Mouse (Mus musculus): ENCODE results near the gene Ccdc88a.
"Not testable (repeated sequence)": the region's sequence is repeated elsewhere in the genome, so short reads cannot be mapped to it uniquely, and the experiment has no call there.

Ccdc88a gene

DNA sequence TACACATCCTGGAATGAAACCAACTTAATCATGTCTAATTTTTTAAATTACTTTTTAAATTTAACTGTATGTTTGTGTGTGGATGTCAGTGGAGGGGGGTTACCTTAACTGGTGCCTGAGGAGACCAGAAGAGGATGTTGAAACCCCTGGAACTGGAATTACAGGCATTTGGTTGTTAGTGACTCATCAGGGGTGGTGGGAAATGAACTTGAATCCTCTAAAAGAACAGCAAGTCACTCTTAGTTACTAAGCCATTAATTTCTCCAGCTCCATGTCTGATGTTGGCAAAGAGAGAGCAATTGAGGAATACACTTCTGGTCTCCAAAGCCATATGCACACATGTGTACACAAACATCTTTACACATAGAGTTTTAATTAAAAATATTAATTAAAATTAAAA is 101.2 kb downstream of the Ccdc88a start:
- DNase-seq = no peak

DNA sequence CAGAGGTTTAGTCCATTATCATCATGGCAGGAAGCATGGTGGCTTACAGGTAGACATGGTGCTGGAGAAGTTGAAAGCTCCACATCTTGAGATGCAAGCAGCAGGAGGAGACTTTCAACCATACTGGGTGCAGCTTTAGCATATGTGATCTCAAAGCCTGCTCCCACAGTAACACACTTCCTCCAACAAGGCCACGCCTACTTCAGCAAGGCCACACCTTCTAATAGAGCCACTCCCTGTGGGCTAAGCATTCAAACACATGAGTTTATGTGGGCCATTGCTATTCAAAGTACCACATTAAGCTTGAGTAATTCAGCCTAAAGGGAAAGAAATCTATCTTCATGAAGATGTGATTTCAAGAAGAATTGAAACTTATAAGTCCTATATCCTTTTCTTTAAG is 119.7 kb downstream of the Ccdc88a start:
- no peak for DNase-seq

DNA sequence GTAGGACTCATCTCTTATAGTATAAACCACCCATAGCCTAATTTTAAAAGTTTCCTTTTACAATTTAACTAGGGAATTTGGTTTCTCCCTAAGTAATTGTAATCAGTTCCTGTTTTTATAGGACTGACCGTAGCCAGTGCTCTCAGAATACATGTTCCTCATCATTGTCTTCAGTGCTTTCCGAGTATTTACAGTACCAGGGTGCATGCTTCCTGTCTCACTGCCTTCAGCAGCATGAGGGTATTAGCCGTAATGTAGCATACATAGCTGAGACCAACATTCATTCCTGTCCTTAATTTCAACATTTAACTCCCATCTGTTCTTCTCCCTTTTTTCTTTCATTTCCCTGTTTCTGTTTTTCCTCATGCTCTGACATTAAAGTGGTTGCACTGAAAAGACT is 123.5 kb downstream of the Ccdc88a start:
- no peak for DNase-seq

DNA sequence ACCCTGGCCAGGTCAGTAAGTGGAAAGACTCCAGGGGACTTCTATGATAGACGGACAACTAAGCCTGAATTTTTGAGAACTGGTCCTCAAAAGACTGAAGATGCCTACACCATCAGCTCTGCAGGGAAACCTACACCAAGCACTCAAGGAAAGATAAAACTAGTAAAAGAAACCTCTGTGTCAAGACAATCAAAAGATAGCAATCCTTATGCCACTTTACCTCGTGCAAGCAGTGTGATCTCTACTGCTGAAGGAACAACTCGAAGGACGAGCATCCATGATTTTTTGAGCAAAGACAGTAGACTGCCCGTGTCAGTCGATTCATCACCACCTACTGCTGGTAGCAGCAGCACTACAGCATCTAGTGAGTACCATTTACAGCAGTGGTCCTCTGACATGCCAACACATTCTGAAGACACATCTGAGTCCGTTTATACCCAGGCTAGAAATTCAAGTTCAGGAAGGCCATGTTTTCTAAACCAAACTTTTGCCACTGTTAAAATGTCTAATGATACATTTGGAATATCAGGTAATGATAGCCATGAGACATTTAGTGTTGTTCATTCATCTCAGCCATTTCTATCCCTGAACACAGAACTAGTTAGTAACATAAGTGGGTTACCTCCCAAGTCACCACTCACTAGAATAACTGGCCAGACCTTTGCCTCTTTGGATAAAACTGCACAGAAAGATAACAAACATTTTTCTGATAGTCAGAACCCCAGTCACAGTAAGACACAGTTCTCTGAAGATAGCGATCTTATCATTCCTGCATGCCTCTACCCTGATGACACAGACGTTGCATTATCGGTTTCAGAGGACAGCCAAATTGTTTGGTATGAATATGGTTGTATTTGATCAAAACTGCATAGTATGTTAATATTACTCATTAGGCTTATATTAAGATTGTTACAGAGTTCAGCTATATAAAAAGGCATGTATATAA is 130.8 kb downstream of the Ccdc88a start:
- DNase-seq = no peak

DNA sequence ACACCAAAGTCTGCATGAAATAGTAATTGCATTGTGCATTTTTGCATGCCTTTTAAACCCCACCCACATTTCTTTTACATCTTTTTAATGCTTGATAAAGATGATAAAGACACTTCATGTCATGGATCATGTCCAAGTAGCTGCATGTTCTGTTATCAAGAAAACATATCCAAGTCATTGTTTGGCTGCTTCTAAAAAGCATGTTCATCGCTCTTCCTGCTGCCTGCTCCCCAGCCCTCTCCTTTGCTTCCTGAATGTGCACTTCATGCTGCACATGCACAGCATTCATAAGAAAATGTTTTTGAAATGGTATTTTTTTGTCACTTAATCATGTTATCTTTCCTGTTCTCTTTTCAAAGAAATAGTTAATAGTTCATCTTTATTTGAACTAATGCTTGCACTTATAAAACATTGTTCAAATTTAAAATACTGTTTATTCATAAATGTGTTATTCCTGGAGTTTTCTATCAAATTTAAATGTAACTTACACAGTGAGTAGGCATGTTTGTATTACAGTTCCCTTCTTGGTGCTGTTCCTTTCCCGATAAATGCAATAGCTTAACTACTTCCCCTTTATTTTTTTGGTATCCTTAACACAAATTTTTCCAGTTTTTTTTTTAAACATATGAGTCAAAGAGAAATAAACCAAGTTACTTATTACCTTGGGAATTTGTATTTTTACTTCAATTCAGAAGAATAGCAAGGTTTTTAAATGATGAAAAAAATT is 131.6 kb downstream of the Ccdc88a start:
- DNase-seq = no peak

DNA sequence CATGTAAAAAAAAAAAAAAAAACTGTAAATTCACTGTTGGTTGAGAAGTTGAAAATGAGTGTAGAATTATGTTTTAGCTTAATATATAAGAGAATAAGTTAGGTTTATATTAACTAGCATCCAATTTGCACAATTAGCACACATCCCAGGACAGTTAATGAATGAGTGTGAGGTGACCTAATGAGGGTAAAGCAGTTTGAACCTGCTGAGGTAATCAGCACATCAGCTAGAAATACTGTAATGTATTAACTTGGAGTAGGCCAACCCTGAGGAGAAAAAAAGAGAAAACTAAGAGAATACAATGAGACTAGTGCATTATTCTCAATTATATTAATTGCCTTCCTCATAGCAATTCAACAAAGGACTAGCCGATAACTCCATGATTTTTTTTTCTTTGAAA is 136.0 kb downstream of the Ccdc88a start:
- no peak for DNase-seq

DNA sequence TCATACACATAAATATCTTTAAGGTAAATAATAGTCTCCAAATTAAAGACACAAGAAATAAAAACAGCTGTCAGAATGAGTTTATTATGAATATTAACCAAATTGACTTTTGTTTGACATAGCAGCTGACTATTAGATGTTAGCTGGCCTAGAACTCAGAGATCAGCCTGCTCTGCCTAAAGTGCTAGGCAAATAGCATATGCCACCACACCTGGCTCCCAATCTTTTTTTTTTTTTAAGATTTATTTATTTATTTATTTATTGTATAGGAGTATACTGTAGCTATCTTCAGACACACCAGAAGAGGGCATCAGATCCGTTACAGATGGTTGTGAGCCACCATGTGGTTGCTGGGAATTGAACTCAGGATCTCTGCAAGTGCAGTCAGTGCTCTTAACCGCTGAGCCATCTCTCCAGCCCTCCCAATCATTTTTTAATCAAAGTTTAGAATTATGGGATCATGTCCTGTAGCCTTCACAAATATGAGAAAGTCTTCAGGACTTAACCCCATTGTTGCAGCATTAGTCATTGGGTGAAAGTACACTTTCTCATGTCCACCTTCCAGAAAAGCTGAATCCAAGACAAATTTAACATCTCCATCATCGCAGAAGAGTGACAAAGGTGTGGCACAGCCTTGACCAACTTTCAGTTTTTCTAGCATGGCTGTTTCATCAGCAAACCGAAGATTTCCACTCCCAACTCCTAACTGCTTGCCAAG is 139.5 kb downstream of the Ccdc88a start:
- DNase-seq = no peak

DNA sequence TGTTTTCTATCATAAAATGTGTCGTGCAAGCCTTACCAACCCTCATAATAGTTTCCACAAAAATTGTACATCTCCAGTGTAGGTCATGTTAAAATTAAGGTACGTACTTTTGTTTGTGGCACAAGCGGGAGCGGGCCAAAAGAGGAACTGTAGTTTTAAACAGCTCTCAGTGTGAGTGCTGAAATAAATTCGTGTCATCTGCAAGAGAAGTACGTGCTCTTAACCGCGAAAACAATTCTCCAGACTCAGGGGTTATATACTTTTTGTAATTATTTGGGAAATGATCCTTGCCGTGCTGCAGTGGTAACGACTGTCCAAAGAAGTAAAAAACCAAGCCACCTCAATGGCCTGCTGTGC is 140.8 kb downstream of the Ccdc88a start:
- peak in 1 of 2 experiments; percentile 9 for DNase-seq

DNA sequence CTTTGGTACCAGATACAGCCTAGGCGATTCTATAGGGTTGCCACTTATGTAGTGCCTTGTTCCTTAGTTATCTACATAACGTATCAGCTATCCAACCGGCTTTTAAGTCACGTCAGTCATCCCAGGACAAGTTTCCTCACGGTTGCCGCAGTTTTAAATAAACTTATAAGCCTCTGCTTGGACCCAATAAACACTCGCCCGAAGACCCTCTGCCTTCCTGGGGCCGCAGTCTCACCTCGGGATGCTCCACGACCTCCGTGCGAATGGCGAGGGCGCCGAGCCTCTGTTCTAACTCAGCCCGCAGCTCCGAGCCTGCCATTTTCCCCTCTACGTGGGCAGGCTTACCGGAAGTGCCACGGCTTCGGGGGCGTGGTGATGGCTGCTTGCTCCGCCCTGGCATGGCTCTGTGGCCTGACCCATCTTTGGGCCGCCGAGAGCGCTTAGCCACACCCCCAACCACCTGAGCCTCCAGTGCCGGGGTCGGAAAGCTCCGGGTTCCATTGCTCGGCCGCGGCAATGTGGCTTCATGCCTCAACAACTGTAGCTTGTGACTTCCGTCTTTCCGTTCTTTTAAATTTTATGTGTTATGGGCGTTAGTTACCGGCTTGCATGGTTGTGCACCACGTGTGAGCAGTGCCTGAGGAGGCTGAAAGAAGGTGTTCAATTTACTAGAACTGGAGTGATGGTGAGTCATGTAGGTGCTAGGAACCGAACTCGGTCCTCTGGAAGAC is 141.4 kb downstream of the Ccdc88a start, which contains the start of gene Prorsd1:
Gene Prorsd1 (minus strand): TSS at position 352 of the 731 bp plus-strand sequence.
- peak; percentile 94 for DNase-seq

DNA sequence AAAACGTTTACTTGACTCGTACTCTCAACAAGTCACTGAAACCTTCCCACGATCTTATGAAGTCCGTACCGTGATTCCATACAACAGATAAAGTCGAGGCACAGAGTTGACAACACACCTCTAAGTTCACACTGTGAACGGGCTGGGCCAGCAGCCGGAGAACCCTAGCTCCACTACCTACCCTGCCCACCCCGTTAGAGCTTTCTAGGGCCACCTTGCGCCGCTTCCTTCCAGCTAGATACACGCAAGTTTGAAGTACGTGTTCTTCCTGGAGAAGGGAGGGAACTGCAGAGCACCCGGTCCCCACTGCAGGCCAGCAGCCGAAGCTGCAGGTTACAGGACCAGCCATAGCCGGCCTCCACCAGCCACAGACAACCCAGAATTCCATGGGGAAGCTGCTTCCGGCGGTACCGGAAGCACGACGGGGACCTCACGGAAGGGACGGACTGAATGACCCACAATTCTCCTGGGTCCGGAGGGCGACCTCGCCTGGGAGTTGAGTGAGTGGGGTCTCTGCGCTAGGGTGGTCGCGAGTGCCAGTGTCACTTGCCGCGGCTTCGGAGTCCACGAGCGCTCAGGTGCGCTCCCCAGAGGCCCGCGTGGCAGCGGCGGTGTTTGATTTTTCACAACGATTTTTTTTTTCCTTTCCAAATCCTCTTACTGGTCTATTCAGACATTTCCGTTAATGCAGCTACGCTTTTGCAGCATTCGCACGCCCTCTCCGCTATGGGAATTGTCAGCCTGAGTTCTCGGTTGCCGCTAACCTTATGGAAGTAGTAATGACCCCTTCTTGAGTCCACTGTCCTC is 152.7 kb downstream of the Ccdc88a start, which contains the start of gene Mtif2:
Gene Mtif2 (plus strand): TSS at position 421 of the 807 bp plus-strand sequence.
- DNase-seq = peak; percentile 85 to 86

DNA sequence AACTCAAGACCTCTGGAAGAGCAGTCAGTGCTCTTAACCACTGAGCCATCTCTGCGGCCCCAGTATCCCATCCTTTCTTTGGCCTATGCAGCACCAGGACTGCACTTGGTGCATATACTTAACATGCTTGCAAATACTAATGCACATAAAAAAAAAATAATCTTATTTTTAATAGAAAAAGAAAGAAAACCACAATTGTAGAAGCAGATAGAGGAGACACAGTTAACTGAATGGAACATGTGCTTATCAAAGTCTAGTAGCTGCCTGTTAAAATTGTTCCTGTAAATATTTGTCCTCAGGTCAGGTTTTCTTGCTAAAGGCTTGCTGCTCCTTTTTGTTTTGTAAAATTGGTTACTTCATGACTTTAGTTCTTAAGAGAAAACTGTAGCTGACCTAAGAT is 164.7 kb downstream of the Ccdc88a start:
- no peak for DNase-seq

DNA sequence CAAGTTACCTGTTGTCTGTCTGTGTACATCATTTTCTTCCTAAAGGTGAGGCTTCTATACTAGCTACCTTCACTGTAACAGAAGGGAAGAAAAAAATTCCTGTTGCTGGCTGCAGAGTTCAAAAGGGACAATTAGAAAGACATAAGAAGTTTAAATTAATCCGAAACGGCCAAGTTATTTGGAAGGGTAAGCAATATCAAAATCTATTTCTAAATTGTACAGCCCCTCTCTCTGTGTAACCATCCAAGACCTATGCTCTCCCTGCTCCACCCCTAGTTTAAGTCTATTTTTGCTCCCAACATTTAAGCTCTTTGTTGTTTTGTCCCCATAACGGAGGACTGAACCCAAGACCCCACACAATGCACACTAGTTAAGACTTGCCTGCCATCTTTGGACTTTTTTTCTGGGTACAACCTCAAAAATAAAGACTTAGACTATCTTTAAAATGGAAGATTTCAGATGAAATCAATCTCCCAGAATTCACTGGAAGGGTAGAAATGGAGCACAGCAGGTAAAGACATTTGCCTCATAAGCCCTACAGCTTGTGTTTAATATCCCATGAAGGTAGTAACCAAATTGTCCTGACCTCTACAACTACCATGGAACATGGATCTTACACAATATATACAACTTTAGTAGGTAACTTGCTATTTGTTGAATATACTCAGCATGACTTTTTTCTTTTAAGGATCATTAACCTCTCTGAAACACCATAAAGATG is 170.9 kb downstream of the Ccdc88a start:
- no peak for DNase-seq

DNA sequence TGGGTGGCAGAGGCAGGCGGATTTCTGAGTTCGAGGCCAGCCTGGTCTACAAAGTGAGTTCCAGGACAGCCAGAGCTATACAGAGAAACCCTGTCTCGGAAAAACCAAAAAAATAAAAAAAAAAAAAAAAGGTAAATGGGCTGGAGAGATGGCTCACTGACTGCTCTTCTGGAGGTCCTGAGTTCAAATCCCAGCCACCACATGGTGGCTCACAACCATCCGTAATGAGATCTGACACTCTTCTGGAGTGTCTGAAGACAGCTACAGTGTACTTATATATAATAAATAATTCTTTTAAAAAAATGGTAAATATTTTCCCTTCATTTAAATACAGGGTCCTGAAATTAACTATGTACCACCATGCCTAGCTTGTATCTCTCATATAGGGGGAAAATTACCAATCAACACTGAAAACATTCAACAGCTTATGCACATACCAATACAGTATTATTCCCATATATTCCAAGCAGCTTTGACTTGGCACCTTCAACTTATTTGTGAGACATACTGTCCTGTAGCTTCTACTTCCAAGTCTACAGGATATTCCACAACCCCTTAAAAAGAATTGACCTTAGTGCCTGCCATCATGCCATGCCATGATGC is 171.8 kb downstream of the Ccdc88a start:
- DNase-seq = not testable (repeated sequence)

DNA sequence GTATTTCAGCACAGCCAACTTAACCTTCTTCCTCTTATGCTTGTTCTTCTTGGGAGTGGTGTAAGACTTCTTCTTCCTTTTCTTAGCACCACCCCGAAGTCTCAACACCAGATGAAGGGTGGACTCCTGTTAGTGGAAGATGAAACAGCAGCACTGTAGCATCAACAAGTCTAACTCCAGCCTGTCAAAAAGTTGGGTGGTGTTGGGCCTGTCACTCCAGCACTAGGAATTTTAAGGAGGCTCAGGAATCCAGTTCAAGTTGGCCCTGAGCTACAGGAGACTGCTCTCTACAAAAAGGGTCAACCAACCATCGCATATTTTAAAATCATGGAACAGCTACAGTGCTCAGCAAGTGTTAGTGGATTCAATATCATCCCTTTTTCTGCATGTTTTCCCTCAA is 172.8 kb downstream of the Ccdc88a start:
- not testable (repeated sequence) for DNase-seq

DNA sequence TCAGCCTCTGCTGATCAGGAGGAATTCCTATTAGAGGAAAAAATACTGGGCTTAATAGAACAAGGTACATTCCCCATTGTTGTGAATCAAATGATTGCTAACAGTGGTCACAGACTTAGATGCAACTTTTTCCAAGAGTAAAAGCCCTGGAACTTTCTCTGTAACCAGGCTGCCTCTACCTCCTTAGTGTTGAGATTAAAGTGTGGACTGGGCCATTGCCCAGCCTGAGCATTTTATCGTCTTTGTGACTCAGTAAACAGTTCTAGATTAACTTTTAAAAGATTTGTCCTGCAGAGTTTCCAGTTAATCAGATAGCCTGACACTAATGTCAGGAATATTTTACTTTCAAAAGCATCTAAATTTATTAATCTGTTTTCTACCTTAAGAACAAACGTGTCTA is 173.3 kb downstream of the Ccdc88a start:
- DNase-seq = no peak

DNA sequence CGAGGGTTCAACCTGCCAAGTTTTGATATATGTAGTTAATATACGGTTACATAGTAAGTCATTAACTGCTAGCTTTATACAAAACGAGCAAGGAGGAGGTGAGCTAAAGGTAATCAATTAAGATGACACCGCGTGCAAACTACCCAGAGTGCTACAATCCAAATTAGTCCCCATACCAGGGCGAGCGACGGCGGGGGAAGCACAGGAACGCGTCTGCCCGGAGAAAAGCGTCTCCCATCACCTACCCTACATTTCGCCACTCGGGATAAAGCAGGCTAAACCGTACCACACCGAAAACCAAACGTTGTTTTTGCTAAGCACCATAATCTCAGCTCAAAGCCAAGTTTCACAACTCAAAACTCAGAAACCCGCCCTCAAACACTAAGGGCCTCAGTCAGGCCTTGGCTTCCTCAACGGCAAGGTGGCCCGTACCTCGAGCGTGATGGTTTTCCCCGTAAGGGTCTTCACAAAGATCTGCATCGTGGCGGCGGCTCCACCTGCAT is 173.8 kb downstream of the Ccdc88a start:
- no peak for DNase-seq

DNA sequence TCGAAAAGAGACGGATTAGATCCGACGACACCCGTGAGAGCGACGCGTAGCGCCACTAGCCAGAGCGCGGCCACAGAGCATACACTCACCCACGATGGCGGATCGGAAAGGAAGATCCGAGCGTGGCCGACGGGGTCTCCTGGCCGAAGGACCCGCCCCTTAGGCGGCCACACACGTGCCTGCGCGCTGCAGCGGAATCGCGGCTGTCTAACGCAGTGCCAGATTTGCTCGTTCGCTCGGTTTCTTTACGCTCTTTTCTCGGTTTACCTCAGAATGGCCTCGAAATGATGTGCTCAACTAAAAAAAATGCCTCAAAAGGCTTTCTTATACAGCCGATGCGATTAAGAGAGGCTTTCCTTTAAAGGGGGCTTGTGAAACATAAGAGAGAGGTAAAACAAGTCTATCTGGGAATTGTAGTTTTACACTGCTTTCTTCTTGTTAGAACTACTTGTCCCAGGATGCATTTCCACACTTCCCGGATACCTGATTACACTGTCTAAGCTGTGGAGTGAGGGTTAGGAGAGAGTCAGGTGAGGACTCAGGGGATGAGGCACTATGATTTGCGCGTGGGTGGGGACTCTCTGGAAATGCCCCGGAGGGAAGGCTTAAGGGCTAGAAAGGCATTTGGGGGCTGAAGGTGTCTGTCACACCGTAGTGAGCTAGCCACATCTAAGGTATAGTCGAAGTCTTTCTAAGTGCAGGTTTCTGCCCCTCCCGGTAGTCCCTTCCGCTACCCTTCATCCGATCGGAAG is 174.5 kb downstream of the Ccdc88a start, which contains the start of the genes Clhc1 and Rps27a:
Gene Clhc1 (plus strand): TSS at position 199 of the 752 bp plus-strand sequence.
Gene Rps27a (minus strand): TSS at position 358 of the 752 bp plus-strand sequence.
- DNase-seq = peak; percentile 94 to 96

DNA sequence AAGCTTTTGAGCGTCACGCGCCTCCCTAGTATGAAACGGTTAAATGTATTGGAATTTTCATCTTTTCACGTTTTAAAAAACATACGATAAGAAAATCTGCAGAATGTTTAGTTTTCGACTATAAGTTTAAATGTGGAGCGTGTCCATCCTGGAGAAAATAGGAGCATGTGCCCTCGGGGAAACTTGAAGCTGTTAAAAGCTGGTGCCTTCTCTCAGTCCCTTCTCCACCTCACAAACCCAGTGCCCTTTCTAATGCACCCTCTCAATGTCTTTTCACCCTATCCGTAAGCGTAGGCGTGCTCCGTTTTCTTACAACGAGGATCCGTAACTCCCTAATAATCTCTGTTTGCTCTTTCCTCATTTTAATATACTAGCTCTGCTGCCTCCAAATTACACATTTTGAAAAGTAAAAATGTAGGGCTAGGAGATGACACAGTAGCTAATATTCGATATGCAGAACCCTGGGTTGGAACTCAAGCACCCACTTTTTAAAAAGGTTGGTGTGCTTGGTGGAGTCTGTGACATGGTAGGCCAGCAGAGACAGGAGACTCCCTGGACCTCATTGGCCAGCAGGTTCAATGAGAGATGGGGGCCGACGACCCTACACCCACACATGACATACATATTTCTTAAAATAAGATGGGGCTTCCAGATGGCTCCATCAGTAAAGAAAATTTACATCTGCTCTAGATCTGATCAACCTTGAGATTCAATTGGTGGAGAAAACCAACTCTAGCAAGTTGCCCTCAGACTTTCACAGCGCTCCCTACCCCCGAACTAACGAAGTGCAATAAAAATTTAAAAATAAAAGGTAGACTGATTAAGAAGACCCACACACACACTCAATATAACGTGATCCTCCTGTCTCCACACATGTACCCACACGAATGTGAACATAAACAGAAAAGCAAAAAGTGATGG is 175.3 kb downstream of the Ccdc88a start:
- peak in 1 of 2 experiments; percentile 6 for DNase-seq

All from lung, postnatal 4 days (tissue).